Mouse (Mus musculus) liver, adult 2 months (tissue): ENCODE data around the gene Trappc3. TPM values are rescaled to one million over a fixed set of nuclear protein-coding genes. Genes with fewer than 3 reads are reported as not detected.

Source experiments
- DNase-seq: peaks from one replicate; pipeline ENCODE4 v3.0.0-alpha.2; 2011; ENCODE audit warnings: low read depth, low spot score; ENCODE audit errors: extremely low read depth
- H3K27ac ChIP-seq: fragments of 200-500 bp; replicated peaks from 2 replicates; pipeline ENCODE4 v1.5.1; 2012; ENCODE audit warnings: low read depth, mild to moderate bottlenecking, control low read depth, inconsistent platforms, low read length; ENCODE audit not compliant: insufficient read depth
- H3K27me3 ChIP-seq: fragments of 200-500 bp; 2 replicates; pipeline ENCODE4 v1.6.1; 2012; ENCODE audit warnings: mild to moderate bottlenecking, moderate library complexity, low read length, inconsistent platforms; ENCODE audit not compliant: control insufficient read depth, insufficient read depth
- H3K36me3 ChIP-seq: fragments of 200-500 bp; 2 replicates; pipeline ENCODE4 v1.6.1; 2012; ENCODE audit warnings: low read length, inconsistent platforms; ENCODE audit not compliant: control insufficient read depth, insufficient read depth
- H3K4me1 ChIP-seq: fragments of 200-500 bp; 2 replicates; pipeline ENCODE4 v1.6.1; 2011; ENCODE audit warnings: low read length; ENCODE audit not compliant: control insufficient read depth, insufficient read depth
- H3K4me3 ChIP-seq: fragments of 200-500 bp; 2 replicates; pipeline ENCODE4 v1.5.1; 2011; ENCODE audit warnings: low read depth, mild to moderate bottlenecking, control low read depth, low read length, moderate library complexity; ENCODE audit not compliant: insufficient read depth
- H3K79me2 ChIP-seq: fragments of 200-500 bp; 2 replicates; pipeline ENCODE4 v1.6.1; 2012; ENCODE audit warnings: inconsistent platforms, mild to moderate bottlenecking, low read length, moderate library complexity; ENCODE audit not compliant: control insufficient read depth, insufficient read depth
- H3K9ac ChIP-seq: fragments of 200-500 bp; 2 replicates; pipeline ENCODE4 v1.6.1; 2012; ENCODE audit warnings: low read depth, mild to moderate bottlenecking, control low read depth, inconsistent platforms, low read length
- CTCF ChIP-seq: fragments of 200-500 bp; IDR thresholded peaks from 2 replicates; pipeline ENCODE4 v1.5.1; 2011; ENCODE audit warnings: low read depth, low read length, control low read depth
- POLR2A ChIP-seq: fragments of 200-500 bp; IDR thresholded peaks from 2 replicates; pipeline ENCODE4 v1.6.1; 2011; ENCODE audit warnings: low read length, control low read depth; ENCODE audit not compliant: insufficient read depth; ENCODE audit errors: extremely low read depth
- WGBS: fragments of 180-500 bp; shearing (Covaris S2); methylation state at CpG from one replicate; pipeline ENCODE4 v1.1.7; 2018; 5-methylcytosine and 5-hydroxymethylcytosine counted together
- polyA plus RNA-seq: library from polyadenylated mRNA; depleted of rRNA; stranded (reverse); fragments of >200 nt; gene quantifications from 2 replicates; pipeline ENCODE4 v1.2.3, GENCODE M21; 2012
- total RNA-seq: library from RNA; depleted of rRNA; stranded (reverse); fragments of >200 nt; gene quantifications from 2 replicates; pipeline ENCODE4 v1.2.3, GENCODE M21; 2014

The Trappc3 gene
- total and polyA plus RNA-seq, 2 experiments, result 24.1 to 45.8 TPM

DNA sequence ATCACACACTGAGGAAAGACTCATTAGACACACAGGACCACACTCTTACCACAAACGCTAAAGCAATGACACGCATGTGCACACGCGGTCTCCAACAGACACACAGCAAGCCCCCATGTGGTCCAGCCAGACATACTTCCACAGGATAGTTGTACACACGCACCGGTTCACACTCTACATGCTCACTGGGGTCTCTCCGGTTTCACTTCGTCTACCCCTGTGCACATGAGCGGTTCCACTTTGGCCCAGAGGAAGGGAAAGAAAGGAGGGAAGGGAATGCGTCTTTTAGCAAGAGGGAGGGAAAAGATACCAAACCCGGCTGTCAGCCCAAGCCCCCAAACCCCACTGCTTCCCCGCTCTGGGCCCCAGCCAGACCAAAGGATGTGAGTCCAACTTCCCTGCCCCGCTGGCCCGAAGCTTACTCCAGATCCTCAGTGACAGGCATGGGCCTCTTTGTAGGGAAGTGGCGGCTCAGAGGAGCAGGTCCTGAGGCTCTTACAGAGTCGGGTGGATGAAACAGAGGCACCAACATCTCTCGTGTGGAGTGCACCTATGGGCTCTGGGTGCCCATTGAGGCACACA, 26.1 kb downstream of the Trappc3 start:
- Histone ChIP-seq H3K4me1 (peaks cover 2% of the 10 kb centered on the region), H3K27ac (no peak overlapping the region), H3K27me3 (peaks cover 12% of the 10 kb centered on the region), H3K36me3 (no peaks in the 10 kb centered on the region), H3K9ac (no peak overlapping the region), H3K79me2 (no peaks in the 10 kb centered on the region), H3K4me3 (no peak overlapping the region)
- no peak for DNase-seq
- no peak for TF ChIP-seq POLR2A
- TF ChIP-seq CTCF, result no peak
- WGBS, result 53% methylated on average over 17 of the region's 17 CpGs

DNA sequence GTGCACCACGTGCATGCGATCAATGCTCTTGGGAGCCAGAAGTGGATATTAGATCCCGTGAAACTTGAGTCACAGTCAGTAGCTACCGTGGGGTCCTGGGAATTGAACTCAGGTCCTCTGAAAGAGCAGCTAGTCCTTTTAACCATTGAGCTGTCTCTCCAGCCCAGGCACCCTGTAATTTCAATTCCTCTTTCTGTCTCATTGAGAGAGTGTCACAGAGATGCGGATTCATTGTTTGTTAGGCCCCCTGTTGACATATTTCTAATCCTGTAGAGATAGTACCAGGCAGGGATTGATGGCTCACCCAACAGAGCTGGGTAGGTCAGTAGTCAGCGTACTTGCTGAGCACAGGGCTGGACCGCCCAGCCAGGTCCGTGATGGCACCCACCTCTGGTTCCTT, 28.2 kb downstream of the Trappc3 start:
- H3K79me2 ChIP-seq, result no peaks in the 10 kb centered on the region
- H3K27me3 ChIP-seq, result peaks cover 12% of the 10 kb centered on the region
- H3K9ac ChIP-seq, result no peak overlapping the region
- H3K4me3 ChIP-seq, result no peak overlapping the region
- no peak for TF ChIP-seq CTCF
- TF ChIP-seq POLR2A, result no peak
- peaks cover 2% of the 10 kb centered on the region for H3K4me1 ChIP-seq
- H3K36me3 ChIP-seq, result no peaks in the 10 kb centered on the region
- WGBS, result 86% methylated on average over 8 of the region's 8 CpGs
- no peak for DNase-seq
- no peak overlapping the region for H3K27ac ChIP-seq

DNA sequence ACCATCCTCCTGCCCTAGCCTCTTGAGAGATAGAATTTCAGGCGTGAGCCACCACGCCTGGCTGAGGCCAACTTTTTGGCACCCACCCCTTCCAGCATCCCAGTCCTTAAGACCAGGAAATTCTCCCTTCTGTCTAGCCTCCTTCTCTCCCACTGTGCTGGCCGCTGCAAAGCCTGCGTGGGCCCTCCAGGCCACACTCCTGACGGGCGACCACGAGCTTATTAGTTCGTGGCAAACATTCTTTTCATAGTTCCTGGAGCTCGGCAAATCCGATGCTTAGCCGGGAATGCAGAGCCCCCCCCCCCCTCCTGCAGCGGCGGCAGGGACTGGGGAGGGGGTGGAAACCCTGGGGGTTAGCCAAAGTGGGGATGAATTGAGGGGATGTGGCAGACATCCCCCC, 29.1 kb downstream of the Trappc3 start:
- Histone ChIP-seq H3K27me3 (peaks cover 7% of the 10 kb centered on the region), H3K4me1 (peaks cover 2% of the 10 kb centered on the region), H3K4me3 (no peak overlapping the region), H3K27ac (no peak overlapping the region), H3K9ac (no peak overlapping the region), H3K36me3 (no peaks in the 10 kb centered on the region), H3K79me2 (no peaks in the 10 kb centered on the region)
- WGBS, result 60% methylated on average over 13 of the region's 13 CpGs
- DNase-seq, result no peak
- TF ChIP-seq POLR2A, result no peak
- no peak for TF ChIP-seq CTCF

DNA sequence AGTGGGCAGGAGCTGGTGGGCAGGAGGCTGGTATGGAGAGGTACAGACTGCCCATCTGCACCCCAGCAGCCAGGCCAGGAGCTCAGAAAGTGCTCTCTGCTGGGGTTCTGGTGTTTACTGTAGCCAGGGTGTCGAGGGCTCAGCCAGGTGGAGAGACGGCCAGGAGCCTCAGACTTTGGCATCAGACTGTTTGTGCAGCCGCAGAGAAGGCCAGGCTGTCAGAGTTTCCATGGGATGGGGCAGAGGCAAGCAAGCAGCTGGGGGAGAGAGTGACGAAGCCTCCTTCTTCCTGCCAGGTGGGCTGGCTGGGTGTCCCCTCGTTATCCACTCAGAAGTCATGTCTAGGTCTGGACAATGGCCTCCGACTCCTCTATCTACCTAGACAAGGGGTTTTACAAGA, 33.0 kb downstream of the Trappc3 start:
- Histone ChIP-seq H3K27ac (no peak overlapping the region), H3K27me3 (peaks cover 5% of the 10 kb centered on the region; the same call in 1 of the 2 replicates), H3K36me3 (no peaks in the 10 kb centered on the region), H3K79me2 (no peaks in the 10 kb centered on the region), H3K4me3 (no peak overlapping the region), H3K4me1 (peaks cover 6% of the 10 kb centered on the region; the same call in 1 of the 2 replicates), H3K9ac (no peak overlapping the region)
- no peak for TF ChIP-seq POLR2A
- no peak for TF ChIP-seq CTCF
- 39% methylated on average over 6 of the region's 6 CpGs for WGBS
- peak; percentile 41 for DNase-seq

DNA sequence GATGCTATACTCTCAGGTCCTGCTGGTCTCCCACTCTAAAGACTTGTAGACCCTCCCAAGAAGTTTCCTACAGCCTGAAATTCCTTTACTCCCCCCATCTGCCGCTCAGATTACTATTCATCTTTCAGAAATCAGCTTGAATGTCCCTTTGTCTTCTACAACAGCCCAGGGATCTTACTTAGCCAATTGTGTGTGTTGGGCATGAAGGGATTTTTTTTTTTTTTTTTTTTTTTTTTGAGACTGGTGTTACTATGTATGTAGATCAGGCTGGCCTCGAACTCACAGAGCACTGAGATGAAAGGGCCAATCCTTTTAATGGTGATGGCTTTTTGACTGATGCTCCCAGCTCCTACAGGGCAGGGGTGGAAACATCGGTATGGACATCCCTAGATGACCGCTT, 33.8 kb downstream of the Trappc3 start:
- TF ChIP-seq CTCF (no peak), POLR2A (no peak)
- Histone ChIP-seq H3K79me2 (no peaks in the 10 kb centered on the region), H3K4me1 (peaks cover 6% of the 10 kb centered on the region; the same call in 1 of the 2 replicates), H3K27me3 (peaks cover 9% of the 10 kb centered on the region; the same call in 1 of the 2 replicates), H3K36me3 (no peaks in the 10 kb centered on the region), H3K27ac (no peak overlapping the region), H3K9ac (no peak overlapping the region), H3K4me3 (no peak overlapping the region)
- WGBS, result 71% methylated on average over 4 of the region's 4 CpGs
- no peak for DNase-seq

GRCm38 (mm10) chr4:126296617-126297101, 34.5 kb downstream of the Trappc3 start:
- no peaks in the 10 kb centered on the region for H3K79me2 ChIP-seq
- H3K4me3 ChIP-seq, result peak overlapping the region; percentile 48
- no peaks in the 10 kb centered on the region for H3K36me3 ChIP-seq
- no peak overlapping the region for H3K27ac ChIP-seq
- TF ChIP-seq CTCF, result no peak
- no peak for TF ChIP-seq POLR2A
- H3K9ac ChIP-seq, result peak overlapping the region; percentile 55
- 3% methylated on average over 34 of the region's 34 CpGs for whole genome bisulfite sequencing
- H3K27me3 ChIP-seq, result peaks cover 11% of the 10 kb centered on the region; the same call in 1 of the 2 replicates
- H3K4me1 ChIP-seq, result peaks cover 6% of the 10 kb centered on the region; the same call in 1 of the 2 replicates
- DNase-seq, result peak; percentile 16
